Mouse (Mus musculus): Measurements from ENCODE around the gene Crtap.

Gene Crtap

GRCm38 (mm10) chr9:114389905-114390748, at the start of gene Crtap:
Gene Crtap, minus strand, starts transcription at chr9:114390675.
- DNase-seq (ENCODE audit: low read depth, low spot score) = peak; percentile 97

GRCm38 (mm10) chr9:114435668-114436067, 45.2 kb upstream of the Crtap start:
- DNase-seq (ENCODE audit: low read depth, low spot score) = peak; percentile 37

- DNase-seq (ENCODE audit: low read depth, low spot score) = no peak
Observed at GRCm38 (mm10) chr9:114428103-114428834, 37.8 kb upstream of the Crtap start.

GRCm38 (mm10) chr9:114427425-114427824, 37.0 kb upstream of the Crtap start:
- no peak for DNase-seq (ENCODE audit: low read depth, low spot score)

GRCm38 (mm10) chr9:114426201-114426600, 35.7 kb upstream of the Crtap start:
- DNase-seq (ENCODE audit: low read depth, low spot score) = no peak

GRCm38 (mm10) chr9:114425576-114425975, 35.1 kb upstream of the Crtap start:
- peak; percentile 63 for DNase-seq (ENCODE audit: low read depth, low spot score)

- no peak for DNase-seq (ENCODE audit: low read depth, low spot score)
Observed at GRCm38 (mm10) chr9:114421797-114422196, 31.3 kb upstream of the Crtap start.

GRCm38 (mm10) chr9:114421045-114421444, 30.6 kb upstream of the Crtap start:
- peak; percentile 50 for DNase-seq (ENCODE audit: low read depth, low spot score)

GRCm38 (mm10) chr9:114420443-114420842, 30.0 kb upstream of the Crtap start:
- DNase-seq (ENCODE audit: low read depth, low spot score) = peak; percentile 53

GRCm38 (mm10) chr9:114418187-114418586, 27.7 kb upstream of the Crtap start:
- DNase-seq (ENCODE audit: low read depth, low spot score) = peak; percentile 81

GRCm38 (mm10) chr9:114416646-114417517, 26.4 kb upstream of the Crtap start:
- DNase-seq (ENCODE audit: low read depth, low spot score) = no peak

GRCm38 (mm10) chr9:114415701-114416100, 25.2 kb upstream of the Crtap start:
- DNase-seq (ENCODE audit: low read depth, low spot score) = peak; percentile 54

- no peak for DNase-seq (ENCODE audit: low read depth, low spot score)
Observed at GRCm38 (mm10) chr9:114413866-114414265, 23.4 kb upstream of the Crtap start.

- DNase-seq (ENCODE audit: low read depth, low spot score) = no peak
Observed at GRCm38 (mm10) chr9:114412406-114412805, 21.9 kb upstream of the Crtap start.

GRCm38 (mm10) chr9:114411295-114411694, 20.8 kb upstream of the Crtap start:
- DNase-seq (ENCODE audit: low read depth, low spot score) = peak; percentile 55

GRCm38 (mm10) chr9:114410313-114410862, 19.9 kb upstream of the Crtap start:
- DNase-seq (ENCODE audit: low read depth, low spot score) = no peak

- no peak for DNase-seq (ENCODE audit: low read depth, low spot score)
Observed at GRCm38 (mm10) chr9:114407676-114408075, 17.2 kb upstream of the Crtap start.

GRCm38 (mm10) chr9:114401685-114402080, 11.2 kb upstream of the Crtap start:
- peak; percentile 90 for DNase-seq (ENCODE audit: low read depth, low spot score)

GRCm38 (mm10) chr9:114400949-114401684, 10.6 kb upstream of the Crtap start, which contains the start of the genes Glb1 and Tmppe:
Gene Glb1, plus strand, starts transcription at chr9:114401076.
Gene Tmppe, plus strand, starts transcription at chr9:114401105.
- DNase-seq (ENCODE audit: low read depth, low spot score) = peak; percentile 97

GRCm38 (mm10) chr9:114400588-114400948, 10.1 kb upstream of the Crtap start:
- DNase-seq (ENCODE audit: low read depth, low spot score) = no peak

GRCm38 (mm10) chr9:114399680-114400079, 9.2 kb upstream of the Crtap start:
- peak; percentile 62 for DNase-seq (ENCODE audit: low read depth, low spot score)

Measured in R1 (cell line).